ENCODE assay signal across 11 mouse cellular contexts in the genomic region with DNA sequence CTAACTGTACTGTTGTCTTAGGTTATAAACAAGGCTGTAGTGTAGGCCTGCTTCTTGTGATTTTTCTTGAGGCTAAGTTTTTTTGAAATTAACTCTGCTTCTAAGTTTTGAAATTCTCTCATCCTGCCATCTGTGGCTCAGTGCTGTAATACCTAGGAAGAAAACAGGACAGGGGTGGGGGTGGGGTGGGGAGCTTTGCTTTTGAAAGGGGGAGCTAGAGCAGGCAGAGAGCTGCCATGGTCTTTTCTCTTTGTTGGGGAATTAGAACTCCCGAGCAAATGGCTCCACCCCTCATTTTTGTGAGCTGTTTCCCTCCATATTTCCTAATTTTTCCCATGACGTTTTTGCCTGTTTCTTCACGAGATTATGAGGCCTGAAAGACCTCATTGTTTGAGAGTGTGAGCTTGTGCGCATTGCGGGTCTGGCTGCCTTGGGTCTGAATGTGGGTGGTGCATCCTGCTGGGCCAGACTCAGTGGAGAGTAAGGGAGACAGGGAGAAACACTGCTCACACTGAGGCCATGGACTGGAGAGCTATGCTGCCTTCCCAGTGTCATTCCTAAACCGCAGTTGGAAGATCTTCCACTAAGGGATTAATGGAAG. TPM values are rescaled to one million over a fixed set of nuclear protein-coding genes. Genes with fewer than 3 reads are reported as not detected.
DNase-seq lines count a peak whose midpoint lies in the region; ATAC-seq lines count a peak whose summit lies in the region.
"Had no signal": no experiment of that assay in that cellular context is flagged by ENCODE, and none has a peak within 500 bp of the region (broad histone marks: within the 10 kb centered on the region; RNA-seq: fewer than 3 reads in every experiment).

No protein-coding gene starts in this region.

- no peak overlapping the region for H3K4me2 ChIP-seq in forebrain, embryonic 14.5 days (ENCODE audit: low read length)
- H3K4me2 ChIP-seq in hindbrain, embryonic 16.5 days (ENCODE audit: low read length): no peak overlapping the region

- H3K27me3 ChIP-seq in forebrain, embryonic 14.5 days (replicated peaks; ENCODE audit: control insufficient read depth, insufficient read depth, low read length): no peaks in the 10 kb centered on the region
- no peaks in the 10 kb centered on the region for H3K27me3 ChIP-seq in hindbrain, embryonic 16.5 days (replicated peaks; ENCODE audit: control insufficient read depth, insufficient read depth, low read length)
- H3K27me3 ChIP-seq: Patski had no signal

- DNase-seq in frontal cortex, postnatal 10 days (ENCODE audit: low spot score in 2 of 2): no peak
- peak; percentile 81 for DNase-seq in Muller cell, postnatal 12 days (ENCODE audit: inconsistent ontology term)
- DNase-seq in forebrain, embryonic 14.5 days (ENCODE audit: low spot score): no peak
- DNase-seq in cerebellum, adult 9-10 months: no peak
- no peak for DNase-seq in adipocyte (ENCODE audit: low spot score)
- DNase-seq in right cerebral cortex, postnatal 4 days: no peak
- DNase-seq: kidney, adult 11 months; thymus, adult 2 months had no signal

- H3K4me1 ChIP-seq in forebrain, embryonic 14.5 days (ENCODE audit: control insufficient read depth, insufficient read depth, low read length): peaks cover 25% of the 10 kb centered on the region
- H3K4me1 ChIP-seq in hindbrain, embryonic 16.5 days (ENCODE audit: control insufficient read depth, insufficient read depth, low read depth, low read length): peaks cover 15% of the 10 kb centered on the region

- H3K4me3 ChIP-seq in forebrain, embryonic 14.5 days (ENCODE audit: low read depth, low read length): no peak overlapping the region
- no peak overlapping the region for H3K4me3 ChIP-seq in hindbrain, embryonic 16.5 days (ENCODE audit: low read length)

- H3K9ac ChIP-seq in forebrain, embryonic 14.5 days (ENCODE audit: low read length): no peak overlapping the region
- no peak overlapping the region for H3K9ac ChIP-seq in hindbrain, embryonic 16.5 days (ENCODE audit: low read depth, low read length)

- 4% methylated on average over 6 of the region's 6 CpGs for WGBS in forebrain, embryonic 14.5 days
- WGBS in hindbrain, embryonic 16.5 days: 15% methylated on average over 6 of the region's 6 CpGs

- H3K27ac ChIP-seq in forebrain, embryonic 14.5 days (ENCODE audit: low read depth, low read length): peak overlapping the region; percentile 44; the same call in 1 of the 2 replicates
- H3K27ac ChIP-seq in hindbrain, embryonic 16.5 days (ENCODE audit: low read depth, low read length): no peak overlapping the region

- 0 out of 2 replicates have a peak, but pooled peaks have one; percentile 50 for ATAC-seq in frontal cortex, adult (ENCODE audit: low TSS enrichment)
- peak; percentile 51 for ATAC-seq in forebrain, embryonic 14.5 days
- ATAC-seq in hindbrain, embryonic 16.5 days: peak; percentile 35; the same call in 1 of the 2 replicates
- ATAC-seq: Patski had no signal

- no peaks in the 10 kb centered on the region for H3K36me3 ChIP-seq in forebrain, embryonic 14.5 days (ENCODE audit: control insufficient read depth, insufficient read depth, low read length)
- no peaks in the 10 kb centered on the region for H3K36me3 ChIP-seq in hindbrain, embryonic 16.5 days (ENCODE audit: control insufficient read depth, insufficient read depth, low read length)

- no peaks in the 10 kb centered on the region for H3K9me3 ChIP-seq in forebrain, embryonic 14.5 days (replicated peaks; ENCODE audit: control insufficient read depth, low read length)
- no peaks in the 10 kb centered on the region for H3K9me3 ChIP-seq in hindbrain, embryonic 16.5 days (ENCODE audit: control insufficient read depth, low read length)

RNA-seq across cellular contexts. Expression of a gene that starts 58.6 kb away (rescaled TPM):
- 21.9 and 26.0 TPM in 2 replicates for polyA plus RNA-seq in forebrain, embryonic 14.5 days (2014; fragmentation: Nextera tagmentation; extraction: Ambion mirVana)
- 19.1 and 20.4 TPM in 2 replicates for polyA plus RNA-seq in hindbrain, embryonic 16.5 days (2015; fragmentation: Nextera tagmentation; extraction: Ambion mirVana)
